12 mouse cellular contexts compared by ENCODE assay signal in the genomic region with DNA sequence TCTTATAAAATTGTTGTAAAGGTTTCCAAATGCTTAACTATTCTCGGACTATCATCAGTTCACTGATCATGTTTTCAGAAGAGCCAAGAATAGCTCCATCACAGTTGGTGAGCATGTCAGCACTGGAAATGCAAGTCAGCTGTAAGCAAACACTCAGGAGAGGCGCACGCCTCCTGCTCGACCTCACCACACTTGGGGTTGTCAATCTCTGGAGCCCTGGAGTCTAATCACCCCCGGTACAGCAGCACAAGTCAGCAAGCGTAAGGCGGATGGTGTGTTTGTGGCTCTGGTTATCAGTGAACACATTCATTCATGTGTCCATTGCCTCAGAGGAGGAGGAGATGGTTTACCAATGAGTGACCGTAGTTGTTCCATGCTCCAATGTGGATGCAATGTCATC. TPM values are rescaled to one million over a fixed set of nuclear protein-coding genes. Genes with fewer than 3 reads are reported as not detected.
A peak's percentile ranks its signal among the peaks of the same experiment; 100 is the strongest.
DNase-seq lines count a peak whose midpoint lies in the region; ATAC-seq lines count a peak whose summit lies in the region.
"Had no signal": no experiment of that assay in that cellular context is flagged by ENCODE, and none has a peak within 500 bp of the region (broad histone marks: within the 10 kb centered on the region; RNA-seq: fewer than 3 reads in every experiment).

No protein-coding gene starts in this region.

- no peak for ATAC-seq in megakaryocyte, adult 5-6 weeks (ENCODE audit: poor library complexity, severe bottlenecking)
- ATAC-seq: lung, postnatal 0 days; Patski had no signal

- peaks cover 26% of the 10 kb centered on the region for H3K4me1 ChIP-seq in megakaryocyte, embryonic 14.5 days
- peaks cover 7% of the 10 kb centered on the region; the same call in 1 of the 2 replicates for H3K4me1 ChIP-seq in heart, embryonic 10.5 days
- H3K4me1 ChIP-seq: forebrain, embryonic 10.5 days had no signal

- 35% methylated on average over 8 of the region's 8 CpGs for WGBS in heart, embryonic 10.5 days

- H3K27ac ChIP-seq in heart, embryonic 10.5 days, result no peak overlapping the region
- H3K27ac ChIP-seq: forebrain, embryonic 10.5 days had no signal

- peaks cover 15% of the 10 kb centered on the region for H3K9me3 ChIP-seq in megakaryocyte, embryonic 14.5 days
- no peaks in the 10 kb centered on the region; the same call in 1 of the 2 replicates for H3K9me3 ChIP-seq in heart, embryonic 10.5 days

- H3K4me3 ChIP-seq in megakaryocyte, embryonic 14.5 days (replicated peaks), result peak overlapping the region; percentile 57
- H3K4me3 ChIP-seq in heart, embryonic 10.5 days, result no peak overlapping the region
- H3K4me3 ChIP-seq: forebrain, embryonic 10.5 days had no signal

- H3K27me3 ChIP-seq in megakaryocyte, embryonic 14.5 days (replicated peaks), result no peaks in the 10 kb centered on the region
- no peaks in the 10 kb centered on the region for H3K27me3 ChIP-seq in heart, embryonic 10.5 days (ENCODE audit: insufficient read depth, poor library complexity, severe bottlenecking)
- H3K27me3 ChIP-seq: Patski had no signal

- H3K36me3 ChIP-seq in megakaryocyte, embryonic 14.5 days (replicated peaks; ENCODE audit: low read length), result peaks cover 77% of the 10 kb centered on the region
- H3K36me3 ChIP-seq in heart, embryonic 10.5 days, result peaks cover 63% of the 10 kb centered on the region

- peak; percentile 90 for DNase-seq in heart, embryonic 10.5 days (ENCODE audit: low spot score)
- DNase-seq in liver, result peak; percentile 48
- DNase-seq in adrenal gland, adult 18-20 months (ENCODE audit: low spot score in 2 of 2), result no peak
- no peak for DNase-seq in layer of hippocampus, adult 18-20 months (ENCODE audit: low spot score in 2 of 2)
- no peak for DNase-seq in lung, adult 18-20 months
- no peak for DNase-seq in kidney, postnatal 36 days
- DNase-seq: adrenal gland, adult 2 months had no signal

RNA-seq across cellular contexts. Expression of gene Nudt15, which starts 51.7 kb away (rescaled TPM):
- polyA plus RNA-seq in megakaryocyte, embryonic 14.5 days (2012; ENCODE audit: insufficient read depth, low replicate concordance), result 0.08 TPM in 1 of 2 replicates, not detected in the other
- total RNA-seq in megakaryocyte, adult 5-6 weeks (2015), result 2.8 and 4.6 TPM in 2 replicates
- total RNA-seq in megakaryocyte, adult 5-6 weeks (2017), result 1.9 and 3.2 TPM in 2 replicates
- polyA plus RNA-seq in heart, embryonic 10.5 days (2016; fragmentation: Nextera tagmentation; extraction: Ambion mirVana), result 4.9 and 5.7 TPM in 2 replicates
- total RNA-seq in adrenal gland, adult 18-20 months (2021), result 1 to 10 TPM; 7.0 to 7.4 TPM
- 1 to 10 TPM; 6.2 to 6.3 TPM for total RNA-seq in layer of hippocampus, adult 18-20 months (2021)

Comparison
In these comparisons a context has a peak if more than half of its experiments do, and no peak if none do; other contexts are left out.
1. DNase-seq: peak in heart, embryonic 10.5 days (single experiment) and liver (single experiment); none in adrenal gland, adult 18-20 months (0 of 2), layer of hippocampus, adult 18-20 months (0 of 2), lung, adult 18-20 months (0 of 2) and kidney, postnatal 36 days (0 of 2).